Mouse (Mus musculus) intestine, embryonic 16.5 days (tissue): Measurements from ENCODE around the gene Serpina1a. TPM values are rescaled to one million over a fixed set of nuclear protein-coding genes. Genes with fewer than 3 reads are reported as not detected.
A peak's percentile ranks its signal among the peaks of the same experiment; 100 is the strongest.
"Not testable (repeated sequence)": the region's sequence is repeated elsewhere in the genome, so short reads cannot be mapped to it uniquely, and the experiment has no call there.

Experiments used
- ATAC-seq: fragments of 200-750 bp; cut with Nextera tagmentation; 2 replicates; pipeline ENCODE4 v1.8.0; 2017; ENCODE audit warnings: moderate TSS enrichment, moderate library complexity
- H3K27ac ChIP-seq: fragments of 300-500 bp; sonication (generic); 2 replicates; pipeline ENCODE4 v1.5.1; 2014; ENCODE audit warnings: mild to moderate bottlenecking, low read length
- H3K27me3 ChIP-seq: fragments of 300-500 bp; sonication (generic); replicated peaks from 2 replicates; pipeline ENCODE4 v1.6.1; 2014; ENCODE audit warnings: low read length, control low read depth, mixed read lengths; ENCODE audit not compliant: control insufficient read depth, insufficient read depth
- H3K36me3 ChIP-seq: fragments of 300-500 bp; sonication (generic); 2 replicates; pipeline ENCODE4 v1.6.1; 2014; ENCODE audit warnings: low read length, control low read depth; ENCODE audit not compliant: control insufficient read depth, insufficient read depth
- H3K4me1 ChIP-seq: fragments of 300-500 bp; sonication (generic); 2 replicates; pipeline ENCODE4 v1.6.1; 2014; ENCODE audit warnings: low read length, control low read depth, mixed read lengths; ENCODE audit not compliant: control insufficient read depth, insufficient read depth
- H3K4me2 ChIP-seq: fragments of 300-500 bp; sonication (generic); 2 replicates; pipeline ENCODE4 v1.6.1; 2014; ENCODE audit warnings: low read depth, low read length, control low read depth
- H3K4me3 ChIP-seq: fragments of 300-500 bp; sonication (generic); 2 replicates; pipeline ENCODE4 v1.5.1; 2014; ENCODE audit warnings: mild to moderate bottlenecking, low read length
- H3K9ac ChIP-seq: fragments of 300-500 bp; sonication (generic); 2 replicates; pipeline ENCODE4 v1.6.1; 2014; ENCODE audit warnings: low read depth, low read length
- H3K9me3 ChIP-seq: fragments of 300-500 bp; sonication (generic); 2 replicates; pipeline ENCODE4 v1.6.1; 2016; ENCODE audit warnings: low read length, control low read depth; ENCODE audit not compliant: control insufficient read depth
- WGBS: fragments of 180-500 bp; shearing (Covaris S2); extraction: QIAGEN DNeasy Blood & Tissue Kit; methylation state at CpG from one replicate; pipeline ENCODE4 v1.1.7; 2014; 5-methylcytosine and 5-hydroxymethylcytosine counted together
- polyA plus RNA-seq: library from polyadenylated mRNA; unstranded; fragments of >200 nt; fragmentation: Nextera tagmentation; extraction: Ambion mirVana; gene quantifications from 2 replicates; pipeline ENCODE4 v1.2.1, GENCODE M21; 2015

Serpina1a gene
- polyA plus RNA-seq, 1 experiment from 2014 or later = 38.3 TPM

GRCm38 (mm10) chr12:103853032-103853431 lies 10.3 kb downstream of the Serpina1a start:
- not testable (repeated sequence) for H3K4me2 ChIP-seq, ATAC-seq, H3K4me1 ChIP-seq, H3K27me3 ChIP-seq, H3K9me3 ChIP-seq, H3K36me3 ChIP-seq, H3K4me3 ChIP-seq, H3K9ac ChIP-seq, H3K27ac ChIP-seq
- WGBS = 87% methylated on average over 2 of the region's 2 CpGs

GRCm38 (mm10) chr12:103830273-103830672 lies 33.1 kb downstream of the Serpina1a start, which contains the start of gene Serpina1b:
Gene Serpina1b (minus strand): TSS chr12:103830373.
- not testable (repeated sequence) for H3K4me2 ChIP-seq, H3K4me1 ChIP-seq, H3K36me3 ChIP-seq, ATAC-seq, H3K9me3 ChIP-seq, H3K4me3 ChIP-seq, H3K27ac ChIP-seq, H3K27me3 ChIP-seq, H3K9ac ChIP-seq
- WGBS = 79% methylated on average over 4 of the region's 4 CpGs

DNA sequence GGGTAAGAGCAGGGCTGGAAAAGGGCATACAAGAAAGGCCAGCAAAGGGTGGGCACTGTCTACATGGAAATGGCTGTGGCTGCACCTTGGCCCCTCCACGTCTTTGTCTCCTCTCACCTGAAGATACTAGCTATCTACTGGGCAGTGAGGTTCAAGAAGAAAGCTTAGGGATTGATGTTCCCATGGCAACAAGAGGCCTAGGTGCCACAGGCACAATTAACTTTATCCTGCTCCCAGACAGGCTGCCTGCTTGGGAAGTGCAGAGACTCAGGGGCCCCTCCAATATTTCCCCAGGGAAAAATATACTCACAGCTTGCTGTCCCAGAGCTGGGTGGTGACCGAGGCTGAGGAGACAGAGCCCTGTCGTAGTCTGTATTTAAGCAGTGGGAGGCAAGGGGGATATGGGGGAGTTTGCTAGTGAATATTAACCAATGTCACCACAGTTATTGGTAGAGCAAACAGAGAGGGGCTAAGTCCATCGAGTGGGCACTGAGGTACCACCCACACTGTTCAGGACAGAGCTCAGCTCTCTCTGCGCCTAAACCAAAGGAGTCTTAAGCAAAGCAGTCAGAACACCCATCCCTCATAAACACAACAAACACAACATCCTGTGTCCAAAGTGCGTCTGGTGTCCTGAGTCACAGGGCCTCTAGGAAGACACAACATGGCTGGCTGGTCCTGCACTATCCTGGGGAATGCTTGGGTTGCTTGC lies 35.5 kb downstream of the Serpina1a start:
- peak; percentile 90 for ATAC-seq
- peak overlapping the region; percentile 31 for H3K4me3 ChIP-seq
- H3K4me1 ChIP-seq, H3K9me3 ChIP-seq, H3K9ac ChIP-seq, H3K27me3 ChIP-seq, H3K36me3 ChIP-seq: not testable (repeated sequence)
- H3K27ac ChIP-seq = peak overlapping the region; percentile 61
- 49% methylated on average over 6 of the region's 6 CpGs for WGBS
- H3K4me2 ChIP-seq = 0 out of 2 replicates have a peak overlapping the region, but pooled peaks have one; percentile 14

GRCm38 (mm10) chr12:103823826-103824225 lies 39.5 kb downstream of the Serpina1a start:
- H3K27ac ChIP-seq, H3K4me1 ChIP-seq, H3K27me3 ChIP-seq, H3K9me3 ChIP-seq, H3K4me3 ChIP-seq, H3K9ac ChIP-seq, ATAC-seq, H3K4me2 ChIP-seq, H3K36me3 ChIP-seq: not testable (repeated sequence)
- WGBS = 81% methylated on average over 5 of the region's 5 CpGs

Other genes with a start within 250 kb of the Serpina1a start
- gene Serpina10, start 232.1 kb downstream of the Serpina1a start, polyA plus RNA-seq = 1.3 and 1.9 TPM in 2 replicates
- gene Serpina6, start 206.3 kb downstream of the Serpina1a start, polyA plus RNA-seq = 53.8 and 90.3 TPM in 2 replicates
- 0.09 and 0.31 TPM in 2 replicates for gene Serpina16, start 187.4 kb downstream of the Serpina1a start, polyA plus RNA-seq
- 0.12 TPM in 1 of 2 replicates, not detected in the other for gene Serpina1f, start 168.0 kb downstream of the Serpina1a start, polyA plus RNA-seq
- 16.7 and 18.2 TPM in 2 replicates for gene Serpina1d, start 90.0 kb downstream of the Serpina1a start, polyA plus RNA-seq
- gene Serpina1b, start 33.2 kb downstream of the Serpina1a start, polyA plus RNA-seq = 61.3 and 78.5 TPM in 2 replicates
- gene Serpina1c, start 41.3 kb upstream of the Serpina1a start, polyA plus RNA-seq = 26.7 and 33.2 TPM in 2 replicates
- gene Serpina1e, start 95.4 kb upstream of the Serpina1a start, polyA plus RNA-seq = 49.8 and 59.2 TPM in 2 replicates
- 0.09 and 0.38 TPM in 2 replicates for gene Serpina11, start 126.4 kb upstream of the Serpina1a start, polyA plus RNA-seq
- gene Serpina9, start 150.2 kb upstream of the Serpina1a start, polyA plus RNA-seq = 0.04 TPM in 1 of 2 replicates, not detected in the other
- gene Serpina12, start 180.9 kb upstream of the Serpina1a start, polyA plus RNA-seq = not detected in 2 replicates
- gene Serpina5, start 237.6 kb upstream of the Serpina1a start, polyA plus RNA-seq = 0.06 and 0.10 TPM in 2 replicates
- gene Serpina3a, start 249.2 kb upstream of the Serpina1a start, polyA plus RNA-seq = not detected in 2 replicates